Mouse (Mus musculus): ENCODE data around the gene Hspa12b. TPM values are rescaled to one million over a fixed set of nuclear protein-coding genes. Genes with fewer than 3 reads are reported as not detected.

The Hspa12b gene
- polyA plus RNA-seq, 1 experiment from 2014 or later = 6.1 TPM

DNA sequence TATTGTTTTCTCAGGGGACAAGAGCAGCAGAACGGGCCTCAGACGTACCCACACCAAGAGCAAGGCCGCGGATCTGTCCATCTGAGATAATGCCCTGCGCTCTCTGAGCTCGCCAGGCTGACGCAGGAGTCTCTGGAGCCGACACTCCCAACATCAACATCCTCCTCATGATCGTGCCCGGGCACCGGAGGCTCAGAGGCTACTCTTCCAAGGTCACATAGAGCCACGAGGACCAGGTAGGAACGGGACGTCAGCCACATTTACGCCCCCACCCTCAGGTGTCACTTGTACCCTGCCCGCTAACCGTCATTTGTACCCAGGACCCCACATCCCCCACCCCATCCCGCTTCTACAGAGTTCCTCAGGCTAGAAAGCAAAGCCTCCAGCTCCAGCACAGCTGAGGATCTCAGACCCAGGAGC lies 32.4 kb downstream of the Hspa12b start:
- 0 out of 2 replicates have a peak overlapping the region, but pooled peaks have one; percentile 22 for H3K27ac ChIP-seq
- peak; percentile 72 for ATAC-seq (ENCODE audit: low FRiP score, low read depth)
- H3K4me2 ChIP-seq (replicated peaks) = peak overlapping the region; percentile 77
- under 1% methylated on average over 18 of the region's 18 CpGs for WGBS
- 0 out of 2 replicates have a peak, but pooled peaks cover 5% of the 10 kb centered on the region for H3K36me3 ChIP-seq
- H3K4me1 ChIP-seq = peaks cover 37% of the 10 kb centered on the region
- peak overlapping the region; percentile 74 for H3K9ac ChIP-seq
- no peaks in the 10 kb centered on the region for H3K27me3 ChIP-seq (replicated peaks)
- H3K9me3 ChIP-seq = no peaks in the 10 kb centered on the region
- H3K4me3 ChIP-seq = peak overlapping the region; percentile 59

DNA sequence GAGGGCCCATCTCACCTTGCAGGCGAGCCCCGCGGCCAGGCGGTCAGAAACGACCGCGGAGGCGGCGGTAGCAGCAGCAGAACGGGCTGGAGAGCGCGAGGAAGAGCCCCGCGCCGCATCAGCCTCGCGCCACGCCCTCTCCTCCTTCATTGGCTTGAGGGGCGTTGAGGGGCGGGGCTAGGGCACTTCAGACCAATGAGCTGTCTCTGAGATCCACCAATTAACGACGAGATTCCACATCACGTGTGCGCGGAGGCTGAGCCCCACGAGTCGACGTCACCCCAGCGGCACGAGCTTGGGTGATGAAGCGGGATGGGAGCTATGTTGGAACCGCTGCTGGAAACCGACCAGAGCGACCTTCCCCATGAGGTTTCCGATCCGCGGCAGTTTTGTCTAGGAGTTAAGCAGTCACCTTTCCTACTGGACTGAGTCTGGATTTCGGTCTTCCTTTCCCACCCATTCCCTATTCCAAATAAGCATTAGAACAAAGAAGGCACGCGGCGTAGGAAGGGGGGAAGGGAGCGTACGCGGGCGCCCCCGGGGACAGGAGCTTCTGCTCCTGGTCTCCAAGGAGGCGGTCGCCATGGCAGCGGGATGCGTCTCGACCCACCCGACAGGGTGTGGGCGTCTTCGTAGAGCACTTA lies 33.0 kb downstream of the Hspa12b start, which contains the start of gene 1700037H04Rik:
1700037H04Rik (minus strand) TSS at position 144 of the 644 bp plus-strand sequence.
- H3K9ac ChIP-seq = peak within 1 kb of the TSS; percentile 74
- 0 out of 2 replicates have a peak, but pooled peaks cover 3% of the 10 kb centered on the region for H3K36me3 ChIP-seq
- peak within 1 kb of the TSS; percentile 77 for H3K4me2 ChIP-seq (replicated peaks)
- WGBS = under 1% methylated on average over 54 of the region's 54 CpGs
- H3K9me3 ChIP-seq = no peaks in the 10 kb centered on the region
- peak within 1 kb of the TSS; percentile 84 for H3K27ac ChIP-seq
- H3K27me3 ChIP-seq (replicated peaks) = no peaks in the 10 kb centered on the region
- peak; percentile 98 for ATAC-seq (ENCODE audit: low FRiP score, low read depth)
- peaks cover 37% of the 10 kb centered on the region for H3K4me1 ChIP-seq
- peak within 1 kb of the TSS; percentile 59 for H3K4me3 ChIP-seq

DNA sequence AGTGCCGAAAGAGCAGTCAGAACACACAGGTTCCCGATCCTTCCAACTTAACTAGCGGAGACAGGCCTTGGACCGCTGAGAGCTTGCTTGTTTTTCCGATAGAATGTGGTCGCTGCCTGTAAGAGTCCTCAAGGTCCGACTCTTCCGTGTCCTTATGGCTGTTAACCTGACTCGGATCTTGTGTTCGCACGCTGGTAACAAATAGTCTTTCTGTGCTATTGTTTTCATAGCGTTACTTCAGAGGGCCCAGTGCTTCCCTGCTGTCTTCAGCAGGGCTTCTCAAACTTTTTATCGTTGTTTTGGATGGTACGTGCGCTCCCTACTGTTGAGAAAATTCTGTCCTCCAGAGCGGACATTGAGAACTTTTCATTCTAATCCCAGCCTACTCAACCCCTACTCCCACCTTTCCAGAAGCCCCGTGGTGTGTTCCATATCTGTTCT lies 33.6 kb downstream of the Hspa12b start:
- no peaks in the 10 kb centered on the region for H3K27me3 ChIP-seq (replicated peaks)
- ATAC-seq (ENCODE audit: low FRiP score, low read depth) = no peak; the same call in 1 of the 2 replicates
- H3K4me2 ChIP-seq (replicated peaks) = peak overlapping the region; percentile 77
- peak overlapping the region; percentile 59 for H3K4me3 ChIP-seq
- H3K36me3 ChIP-seq = 0 out of 2 replicates have a peak, but pooled peaks cover 3% of the 10 kb centered on the region
- peak overlapping the region; percentile 84; the same call in 1 of the 2 replicates for H3K27ac ChIP-seq
- peaks cover 37% of the 10 kb centered on the region for H3K4me1 ChIP-seq
- WGBS = under 1% methylated on average over 17 of the region's 17 CpGs
- H3K9ac ChIP-seq = peak overlapping the region; percentile 62
- H3K9me3 ChIP-seq = no peaks in the 10 kb centered on the region

DNA sequence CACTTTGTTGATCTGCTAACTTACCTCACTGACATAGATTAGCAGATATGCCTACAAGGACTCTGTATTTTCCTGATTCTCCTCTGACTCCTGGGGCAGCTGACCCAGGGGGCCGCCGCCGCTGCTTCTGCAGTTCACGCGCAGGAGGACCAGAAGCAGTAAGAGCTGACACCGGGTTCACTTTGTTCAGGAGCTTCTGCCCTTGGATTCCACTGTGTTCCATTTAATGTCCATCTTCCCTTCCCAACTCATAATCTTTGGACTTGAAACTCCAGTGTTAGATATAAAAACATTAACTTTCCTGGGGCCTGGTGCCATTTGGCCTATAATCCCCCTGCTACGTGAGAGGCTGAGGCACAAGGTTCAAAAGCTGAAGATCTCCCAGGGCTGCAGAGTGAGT lies 36.8 kb downstream of the Hspa12b start:
- no peak for ATAC-seq (ENCODE audit: low FRiP score, low read depth)
- H3K36me3 ChIP-seq = no peaks in the 10 kb centered on the region
- no peak overlapping the region for H3K27ac ChIP-seq
- no peak overlapping the region for H3K4me2 ChIP-seq (replicated peaks)
- peaks cover 8% of the 10 kb centered on the region for H3K4me1 ChIP-seq
- H3K4me3 ChIP-seq = no peak overlapping the region
- H3K27me3 ChIP-seq (replicated peaks) = no peaks in the 10 kb centered on the region
- no peak overlapping the region for H3K9ac ChIP-seq
- no peaks in the 10 kb centered on the region for H3K9me3 ChIP-seq
- 75% methylated on average over 7 of the region's 7 CpGs for WGBS

DNA sequence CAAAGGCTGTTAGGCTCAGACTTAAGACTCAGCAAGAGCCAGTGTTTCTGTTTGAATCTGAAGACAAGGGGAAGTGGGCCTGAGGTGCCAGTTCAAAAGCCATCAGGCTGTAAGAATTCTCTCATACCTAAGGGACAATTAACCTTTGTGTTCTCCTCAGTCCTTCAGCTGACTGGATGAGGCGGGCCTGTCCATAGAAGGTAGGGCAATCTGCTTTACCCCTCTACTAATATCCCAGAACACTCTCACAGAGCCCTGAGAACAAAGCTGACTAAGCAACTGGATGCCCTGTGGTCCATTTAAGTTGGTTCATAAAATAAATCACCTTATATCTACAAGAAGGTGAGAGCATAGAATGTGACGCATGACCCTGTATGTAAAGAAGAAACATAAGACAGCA lies 39.1 kb downstream of the Hspa12b start:
- WGBS = 83% methylated on average over 2 of the region's 2 CpGs
- H3K4me3 ChIP-seq = no peak overlapping the region
- H3K4me2 ChIP-seq (replicated peaks) = no peak overlapping the region
- H3K27ac ChIP-seq = no peak overlapping the region
- H3K9me3 ChIP-seq = no peaks in the 10 kb centered on the region
- peaks cover 10% of the 10 kb centered on the region for H3K27me3 ChIP-seq (replicated peaks)
- no peak overlapping the region for H3K9ac ChIP-seq
- H3K4me1 ChIP-seq = no peaks in the 10 kb centered on the region
- H3K36me3 ChIP-seq = no peaks in the 10 kb centered on the region
- no peak for ATAC-seq (ENCODE audit: low FRiP score, low read depth)

DNA sequence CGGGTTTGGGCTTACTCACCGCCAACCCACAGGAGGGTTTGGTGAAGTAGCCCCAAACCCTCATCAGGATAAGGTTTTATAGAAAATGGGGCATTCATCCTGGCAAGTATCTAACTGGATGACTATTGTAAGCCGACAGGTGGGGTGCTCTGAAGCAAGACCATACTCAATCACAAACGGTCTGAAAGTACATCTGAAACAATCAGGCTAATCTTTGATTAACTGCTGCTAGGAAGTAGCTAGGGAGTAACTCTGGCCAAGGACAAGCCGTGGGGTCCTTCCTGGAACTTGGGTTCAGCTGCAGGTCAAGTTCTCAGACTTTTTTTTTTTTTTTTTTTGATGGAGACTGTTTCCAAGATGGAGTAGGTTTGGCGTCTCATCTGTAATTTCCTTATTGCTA lies 40.9 kb downstream of the Hspa12b start:
- H3K4me1 ChIP-seq = 0 out of 2 replicates have a peak, but pooled peaks cover 5% of the 10 kb centered on the region
- H3K4me2 ChIP-seq (replicated peaks) = no peak overlapping the region
- no peak overlapping the region for H3K4me3 ChIP-seq
- WGBS = 81% methylated on average over 6 of the region's 6 CpGs
- ATAC-seq (ENCODE audit: low FRiP score, low read depth) = no peak
- no peak overlapping the region for H3K9ac ChIP-seq
- peaks cover 28% of the 10 kb centered on the region for H3K27me3 ChIP-seq (replicated peaks)
- H3K36me3 ChIP-seq = peaks cover 6% of the 10 kb centered on the region; the same call in 1 of the 2 replicates
- no peak overlapping the region for H3K27ac ChIP-seq
- H3K9me3 ChIP-seq = no peaks in the 10 kb centered on the region

DNA sequence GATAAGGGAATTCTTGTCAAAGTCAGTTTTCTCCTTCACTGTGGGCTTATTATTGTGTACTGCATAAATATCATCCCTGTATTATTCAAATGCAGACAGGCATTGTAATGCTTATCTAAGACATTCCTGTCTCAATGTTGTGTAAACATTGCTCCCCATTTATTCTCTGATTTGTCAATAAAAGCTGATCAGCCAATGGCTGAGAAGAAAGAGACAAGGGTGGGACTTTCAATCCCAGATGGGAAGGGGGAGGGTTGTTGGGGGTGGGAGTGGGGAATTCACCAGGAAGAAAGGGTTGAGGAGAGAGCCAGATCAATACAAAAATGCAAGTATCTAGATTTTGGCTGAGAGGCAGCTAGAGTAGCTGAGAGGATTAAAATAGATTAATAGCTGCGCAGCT lies 41.8 kb downstream of the Hspa12b start:
- Histone ChIP-seq H3K36me3 (peaks cover 6% of the 10 kb centered on the region; the same call in 1 of the 2 replicates), H3K27me3 (replicated peaks) (peaks cover 35% of the 10 kb centered on the region), H3K27ac (no peak overlapping the region), H3K4me1 (0 out of 2 replicates have a peak, but pooled peaks cover 5% of the 10 kb centered on the region), H3K9ac (no peak overlapping the region), H3K9me3 (no peaks in the 10 kb centered on the region), H3K4me3 (no peak overlapping the region), H3K4me2 (replicated peaks) (no peak overlapping the region)
- WGBS = 78% methylated on average over 1 of the region's 1 CpGs
- ATAC-seq (ENCODE audit: low FRiP score, low read depth) = no peak

DNA sequence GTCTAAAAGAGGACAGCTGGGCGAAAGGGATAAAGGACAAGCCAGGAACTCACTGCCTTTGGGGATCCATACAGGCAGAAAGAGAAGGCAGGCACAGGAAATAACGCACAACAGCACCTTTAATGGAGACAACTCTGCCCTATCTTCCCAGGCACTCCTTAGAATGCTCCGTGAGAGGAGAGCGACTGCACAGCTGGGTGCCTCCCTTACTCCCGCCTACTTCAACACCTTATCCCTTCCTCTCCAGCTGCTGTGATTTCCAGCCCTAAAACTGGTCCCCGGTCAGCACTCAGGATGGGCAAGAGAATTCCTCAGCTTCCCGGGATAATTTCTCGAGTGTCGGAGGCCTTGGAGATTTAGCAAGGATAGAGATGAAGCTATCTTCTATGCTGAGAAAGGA lies 43.9 kb downstream of the Hspa12b start:
- peaks cover 18% of the 10 kb centered on the region; the same call in 1 of the 2 replicates for H3K4me1 ChIP-seq
- H3K27me3 ChIP-seq (replicated peaks) = peaks cover 35% of the 10 kb centered on the region
- H3K4me3 ChIP-seq = no peak overlapping the region
- no peak overlapping the region for H3K27ac ChIP-seq
- no peak for ATAC-seq (ENCODE audit: low FRiP score, low read depth)
- no peak overlapping the region for H3K4me2 ChIP-seq (replicated peaks)
- no peak overlapping the region for H3K9ac ChIP-seq
- peaks cover 6% of the 10 kb centered on the region; the same call in 1 of the 2 replicates for H3K36me3 ChIP-seq
- H3K9me3 ChIP-seq = no peaks in the 10 kb centered on the region
- whole genome bisulfite sequencing = 13% methylated on average over 9 of the region's 9 CpGs

DNA sequence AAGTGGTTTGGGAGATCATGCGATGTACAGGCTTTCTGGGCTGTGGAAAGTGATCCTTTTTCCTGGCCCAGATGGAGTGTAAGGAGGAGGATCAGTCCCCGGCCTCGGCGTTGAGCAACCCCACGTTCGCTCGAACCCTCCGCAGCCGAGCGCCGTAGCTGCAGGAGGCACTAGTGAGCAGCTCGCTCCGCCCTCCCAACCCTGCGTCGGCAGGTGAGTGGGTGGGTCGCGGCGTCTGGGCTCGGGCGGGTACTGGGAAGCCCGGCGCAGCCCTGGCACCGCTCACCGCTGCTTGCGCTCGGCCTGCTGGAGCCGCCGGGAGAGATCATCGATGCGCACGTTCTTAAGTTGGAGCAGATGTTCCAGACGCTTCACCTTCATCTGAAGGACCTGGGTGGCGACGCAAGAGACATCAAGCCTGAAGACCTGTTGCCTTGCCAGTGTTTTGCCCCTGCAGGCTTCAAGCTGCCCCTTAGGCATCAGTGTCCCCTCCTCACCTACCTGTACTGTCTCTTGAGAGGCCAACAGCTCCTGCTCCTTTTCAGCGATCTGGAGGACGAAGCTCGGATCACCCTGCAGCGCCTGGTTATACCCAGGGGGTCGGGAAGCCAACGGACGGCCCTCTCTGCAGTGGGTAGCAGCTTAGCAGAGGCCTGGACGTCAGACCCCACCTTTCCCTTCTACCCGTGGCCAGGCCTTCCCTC lies 44.5 kb downstream of the Hspa12b start:
- no peak for ATAC-seq (ENCODE audit: low FRiP score, low read depth)
- Histone ChIP-seq H3K4me3 (no peak overlapping the region), H3K4me1 (peaks cover 22% of the 10 kb centered on the region), H3K9me3 (no peaks in the 10 kb centered on the region), H3K36me3 (peaks cover 8% of the 10 kb centered on the region; the same call in 1 of the 2 replicates), H3K27ac (no peak overlapping the region), H3K9ac (0 out of 2 replicates have a peak overlapping the region, but pooled peaks have one; percentile 19), H3K4me2 (replicated peaks) (peak overlapping the region; percentile 46), H3K27me3 (replicated peaks) (peaks cover 35% of the 10 kb centered on the region)
- whole genome bisulfite sequencing = 5% methylated on average over 43 of the region's 43 CpGs

DNA sequence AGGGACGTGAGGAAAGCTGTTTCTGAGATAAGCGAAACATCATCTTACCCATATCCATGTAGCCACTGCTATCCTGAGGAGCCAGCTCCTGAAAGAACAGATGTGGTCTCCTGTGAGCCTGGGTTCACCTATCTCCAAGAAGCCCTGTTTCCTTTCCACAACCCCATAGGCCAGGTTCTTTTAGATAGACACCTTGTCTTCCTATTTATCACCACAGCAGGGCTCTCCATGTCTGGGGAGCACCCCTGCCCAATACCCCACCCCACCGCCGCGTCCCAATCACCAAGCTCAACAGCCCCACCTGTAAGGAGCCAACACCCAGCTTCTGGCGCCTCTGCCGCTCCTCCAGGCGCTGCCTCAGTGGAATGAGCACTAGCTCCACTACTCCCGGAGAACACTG lies 45.2 kb downstream of the Hspa12b start:
- Histone ChIP-seq H3K4me1 (peaks cover 30% of the 10 kb centered on the region), H3K9ac (no peak overlapping the region)

DNA sequence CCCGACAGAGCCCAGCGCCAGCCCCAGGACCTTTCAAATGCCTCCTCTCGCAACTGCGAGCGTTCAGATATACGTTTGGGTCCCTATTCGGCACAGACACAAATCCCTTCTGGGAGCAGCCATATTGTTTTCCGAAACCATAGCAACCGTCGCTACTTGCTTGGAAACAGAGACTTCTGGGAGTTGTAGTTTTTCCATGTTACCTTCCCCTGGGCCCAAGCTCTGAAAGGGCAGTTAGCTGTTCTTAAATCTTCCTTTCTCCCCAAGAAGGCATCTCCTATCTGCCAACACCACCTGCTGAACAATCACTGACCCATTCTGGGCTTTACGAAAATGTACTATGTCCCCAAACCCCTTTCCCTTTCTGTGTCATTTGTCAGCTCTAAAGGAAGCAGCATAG lies 47.6 kb downstream of the Hspa12b start:
- Histone ChIP-seq H3K27ac (no peak overlapping the region), H3K4me3 (peak overlapping the region; percentile 28), H3K9me3 (no peaks in the 10 kb centered on the region), H3K36me3 (peaks cover 17% of the 10 kb centered on the region), H3K27me3 (replicated peaks) (peaks cover 35% of the 10 kb centered on the region), H3K9ac (no peak overlapping the region), H3K4me2 (replicated peaks) (peak overlapping the region; percentile 67), H3K4me1 (peaks cover 51% of the 10 kb centered on the region)
- ATAC-seq (ENCODE audit: low FRiP score, low read depth) = peak; percentile 35
- 5% methylated on average over 11 of the region's 11 CpGs for WGBS

More for the DNA sequence above, 45.2 kb downstream of the Hspa12b start:
- H3K4me2 ChIP-seq (replicated peaks) = no peak overlapping the region
- no peak overlapping the region for H3K27ac ChIP-seq
- H3K9me3 ChIP-seq = no peaks in the 10 kb centered on the region
- no peak overlapping the region for H3K4me3 ChIP-seq
- WGBS = 43% methylated on average over 9 of the region's 9 CpGs
- H3K36me3 ChIP-seq = peaks cover 11% of the 10 kb centered on the region
- peaks cover 35% of the 10 kb centered on the region for H3K27me3 ChIP-seq (replicated peaks)
- no peak for ATAC-seq (ENCODE audit: low FRiP score, low read depth)

DNA sequence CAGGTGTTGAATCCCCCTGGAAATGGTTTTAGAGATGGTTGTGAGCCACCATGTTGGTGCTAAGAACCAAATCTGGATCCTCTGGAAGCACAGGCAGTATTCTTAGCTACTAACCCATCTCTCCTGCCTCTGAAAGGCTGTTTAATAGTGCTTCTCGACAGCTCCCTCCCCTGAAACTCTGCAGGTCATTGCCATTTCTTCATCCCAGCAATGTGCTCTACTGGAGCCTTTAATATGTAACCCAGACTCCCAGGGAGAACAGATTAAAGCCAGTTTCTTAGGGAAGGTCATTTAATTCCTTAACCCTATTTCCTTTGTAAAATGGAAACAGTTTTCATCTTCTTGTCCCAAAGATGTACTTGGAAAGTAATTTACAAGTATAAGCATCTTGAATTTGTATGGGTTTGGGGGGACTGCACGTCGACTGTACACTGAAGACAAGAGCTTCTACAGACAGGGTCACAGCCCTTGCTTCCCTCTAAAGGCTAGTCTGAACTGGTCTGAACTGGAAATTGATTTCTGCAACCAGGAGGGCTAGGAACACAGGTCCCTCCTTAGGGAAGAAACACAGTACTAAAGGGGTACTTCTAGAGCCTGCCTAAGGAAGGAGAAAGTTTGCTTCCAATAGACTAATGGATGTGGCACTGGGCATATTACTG lies 48.3 kb downstream of the Hspa12b start:
- no peak for ATAC-seq (ENCODE audit: low FRiP score, low read depth)
- Histone ChIP-seq H3K4me1 (peaks cover 51% of the 10 kb centered on the region), H3K27ac (no peak overlapping the region), H3K4me2 (replicated peaks) (no peak overlapping the region; the same call in 1 of the 2 replicates), H3K9me3 (no peaks in the 10 kb centered on the region), H3K4me3 (no peak overlapping the region), H3K27me3 (replicated peaks) (peaks cover 32% of the 10 kb centered on the region), H3K9ac (no peak overlapping the region), H3K36me3 (peaks cover 17% of the 10 kb centered on the region)
- 77% methylated on average over 3 of the region's 3 CpGs for whole genome bisulfite sequencing
